Mouse (Mus musculus) heart, adult 18-20 months (tissue): Measurements from ENCODE around the gene Exoc6b. TPM values are rescaled to one million over a fixed set of nuclear protein-coding genes. Genes with fewer than 3 reads are reported as not detected.
A peak's percentile ranks its signal among the peaks of the same experiment; 100 is the strongest.

Source experiments
- DNase-seq, 2 experiments: peaks; one replicate each; pipeline ENCODE4 v3.0.0; 2021 to 2022; ENCODE audit warnings: mixed read lengths in 1 of 2
- total RNA-seq, 2 experiments: library from RNA; stranded (reverse); gene quantifications; 2 replicates each; pipeline ENCODE4 v1.2.3; 2021

Gene Exoc6b
- total RNA-seq, 2 experiments from 2014 or later, result 18.9 to 20.2 TPM

DNA sequence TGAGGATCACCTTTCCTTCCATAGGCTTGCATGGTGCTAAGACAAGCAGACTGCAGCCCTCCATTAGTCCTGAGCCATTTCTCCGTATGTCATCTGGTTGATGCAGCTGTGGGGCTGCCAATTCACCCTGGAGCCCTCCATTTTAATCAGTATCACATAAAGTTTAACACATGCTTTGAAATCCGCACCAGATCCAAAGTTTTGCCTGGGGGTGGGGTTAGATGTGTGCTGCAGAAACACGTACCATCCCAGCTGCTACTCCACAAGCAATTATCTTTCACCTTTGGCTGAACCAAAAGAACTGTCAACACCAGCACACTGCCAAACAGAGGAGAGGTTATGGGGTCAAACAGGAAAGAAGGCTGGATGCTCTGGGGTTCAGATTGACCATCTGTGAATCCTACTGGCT lies 92.7 kb downstream of the Exoc6b start:
- peak; percentile 64 to 65 for DNase-seq

- DNase-seq, result no peak
These were observed 100.8 kb downstream of the Exoc6b start for GRCm38 (mm10) chr6:84968531-84968930.

- no peak for DNase-seq
These were observed 104.4 kb downstream of the Exoc6b start for GRCm38 (mm10) chr6:84964729-84965415.

GRCm38 (mm10) chr6:84963044-84963443 lies 106.3 kb downstream of the Exoc6b start:
- no peak for DNase-seq

DNA sequence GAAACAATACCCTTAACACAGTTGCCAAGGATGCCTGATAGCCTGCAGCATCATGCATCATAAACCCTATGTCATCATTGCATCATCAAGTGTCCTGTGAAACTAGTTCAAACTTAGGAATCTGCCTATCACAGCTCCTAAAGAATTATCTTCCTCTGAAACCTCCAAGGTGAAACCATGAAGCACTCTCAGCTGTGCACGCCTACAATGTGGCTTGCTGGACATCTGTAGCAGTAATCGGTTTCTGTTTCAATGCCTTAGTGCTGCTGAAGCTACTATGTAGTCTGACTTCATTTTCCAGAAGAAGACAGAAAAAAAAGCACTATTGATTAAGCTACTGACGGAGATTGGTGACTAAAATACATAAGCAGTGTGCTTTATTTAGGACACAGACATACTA lies 107.5 kb downstream of the Exoc6b start:
- DNase-seq, result no peak

DNA sequence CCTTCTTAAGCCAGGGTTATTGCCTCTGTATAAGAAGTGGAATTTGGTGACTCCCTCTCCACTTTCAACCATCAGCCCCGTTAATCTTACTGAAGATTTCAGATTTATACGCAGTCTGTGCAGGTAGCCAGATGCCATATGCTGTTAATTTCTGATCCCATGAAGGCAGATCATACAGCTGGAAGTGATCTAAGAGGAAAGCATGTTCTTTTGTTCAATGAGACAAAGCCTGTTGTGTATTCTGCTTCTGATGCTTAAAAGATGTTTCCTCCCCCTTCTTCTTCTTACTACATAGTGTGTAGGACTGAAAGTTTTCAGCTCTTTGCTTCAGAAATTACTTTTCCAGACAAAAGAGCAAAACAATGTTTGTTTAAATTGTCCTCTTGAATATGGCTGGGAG lies 109.8 kb downstream of the Exoc6b start:
- no peak for DNase-seq

DNA sequence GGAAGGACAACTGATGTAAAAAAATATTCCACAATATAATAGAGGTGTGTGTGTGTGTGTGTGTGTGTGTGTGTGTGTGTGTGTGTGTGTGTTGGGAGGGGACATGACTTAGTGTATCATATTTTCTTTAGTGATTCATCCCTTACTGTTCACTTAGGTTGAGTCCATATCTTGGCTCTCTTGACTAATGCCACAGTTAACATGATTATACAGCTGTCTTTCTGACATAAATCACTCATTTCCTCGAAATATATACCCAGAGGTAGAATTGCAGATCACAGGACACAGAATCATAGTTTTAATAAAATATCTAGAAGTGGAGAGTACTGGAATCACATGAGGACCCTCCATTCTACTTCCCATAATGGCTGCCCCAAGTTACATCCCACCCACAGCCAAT lies 117.7 kb downstream of the Exoc6b start:
- no peak for DNase-seq

- DNase-seq, result no peak
These were observed 122.7 kb downstream of the Exoc6b start for GRCm38 (mm10) chr6:84946569-84946968.

GRCm38 (mm10) chr6:84946106-84946505 lies 123.2 kb downstream of the Exoc6b start:
- DNase-seq, result no peak

- DNase-seq, result peak; percentile 36 to 39
These were observed 136.1 kb downstream of the Exoc6b start for GRCm38 (mm10) chr6:84932953-84933921.

DNA sequence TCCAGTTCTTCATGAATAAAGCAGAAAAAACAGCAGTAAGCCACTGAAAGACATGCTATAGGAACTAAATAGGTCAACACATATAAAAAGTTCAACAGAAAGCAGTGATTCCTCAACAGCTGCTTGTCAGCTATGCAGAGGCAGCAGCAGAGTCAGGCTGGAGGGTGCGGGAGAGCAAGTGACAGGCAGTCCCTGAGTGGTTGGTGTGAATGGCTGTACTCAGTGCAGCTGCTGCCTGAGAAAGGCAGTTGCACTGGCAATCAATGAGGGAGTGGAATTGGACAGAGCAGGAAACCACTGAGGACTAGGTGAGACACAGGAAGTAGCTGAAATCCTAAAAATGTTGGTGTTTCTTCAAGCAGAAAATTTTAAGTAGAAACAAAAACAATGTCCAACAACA lies 138.3 kb downstream of the Exoc6b start:
- no peak for DNase-seq

DNA sequence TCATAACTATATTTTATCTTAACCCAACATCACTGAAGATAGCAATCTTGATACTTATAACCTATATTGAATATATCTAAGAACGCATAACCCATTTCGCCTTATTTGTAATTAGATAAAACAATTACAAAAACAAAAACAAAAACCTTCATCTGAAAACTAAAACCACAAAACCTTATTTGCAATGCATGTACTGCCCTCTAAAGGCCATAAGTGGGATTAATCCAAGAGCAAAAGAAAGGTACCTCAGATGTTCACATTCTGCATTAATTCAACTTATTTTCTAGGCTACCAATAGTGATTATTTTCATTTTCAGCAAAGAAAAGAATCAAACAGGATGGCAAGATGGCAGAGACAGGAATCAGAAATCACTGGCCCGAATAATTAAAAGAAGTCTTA lies 143.2 kb downstream of the Exoc6b start:
- no peak for DNase-seq

GRCm38 (mm10) chr6:84923760-84924221 lies 145.5 kb downstream of the Exoc6b start:
- peak; percentile 33 to 46 for DNase-seq

GRCm38 (mm10) chr6:84916291-84916690 lies 153.0 kb downstream of the Exoc6b start:
- DNase-seq, result peak; percentile 11 to 68

- DNase-seq, result peak; percentile 29 to 67
These were observed 156.9 kb downstream of the Exoc6b start for GRCm38 (mm10) chr6:84912434-84912833.

GRCm38 (mm10) chr6:84899002-84899774 lies 170.1 kb downstream of the Exoc6b start:
- DNase-seq, result no peak

DNA sequence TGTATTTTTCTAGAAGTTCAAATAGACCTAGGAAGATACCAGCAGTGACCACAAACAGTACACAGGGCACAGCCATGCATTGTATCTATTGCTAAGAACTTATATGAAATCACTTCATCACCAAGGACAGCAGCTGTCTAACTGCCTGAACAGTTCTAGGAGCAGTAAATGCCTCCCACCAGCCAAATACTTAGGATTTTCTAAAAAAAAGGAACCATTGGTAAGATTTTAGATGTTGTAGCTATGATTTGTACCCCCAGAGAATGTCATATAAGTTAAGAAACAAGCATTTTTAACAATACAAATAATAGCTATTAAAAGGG lies 175.6 kb downstream of the Exoc6b start:
- DNase-seq, result no peak

- peak in 1 of 2 experiments; percentile 3 for DNase-seq
These were observed 176.2 kb downstream of the Exoc6b start for GRCm38 (mm10) chr6:84892926-84893772.

GRCm38 (mm10) chr6:84886551-84886950 lies 182.8 kb downstream of the Exoc6b start:
- DNase-seq, result peak in 1 of 2 experiments; percentile 5

DNA sequence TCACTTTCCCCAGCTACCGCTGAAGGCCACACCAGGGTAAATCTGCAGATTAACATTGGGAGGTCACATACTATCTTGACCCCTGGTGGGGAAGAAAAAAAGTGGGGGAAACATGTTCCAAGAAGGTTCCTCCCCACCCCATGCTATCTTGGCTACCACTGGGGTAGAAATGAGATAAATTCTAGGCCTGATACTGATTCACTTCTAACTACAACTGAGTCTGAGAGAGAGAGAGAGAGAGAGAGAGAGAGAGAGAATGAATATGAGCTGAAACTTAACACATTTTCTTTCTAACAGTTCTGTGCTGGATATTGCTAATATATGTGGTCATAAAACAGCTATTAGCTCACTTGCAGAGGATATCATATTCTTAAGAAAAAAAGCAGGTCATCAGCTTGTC lies 184.2 kb downstream of the Exoc6b start:
- DNase-seq, result no peak

DNA sequence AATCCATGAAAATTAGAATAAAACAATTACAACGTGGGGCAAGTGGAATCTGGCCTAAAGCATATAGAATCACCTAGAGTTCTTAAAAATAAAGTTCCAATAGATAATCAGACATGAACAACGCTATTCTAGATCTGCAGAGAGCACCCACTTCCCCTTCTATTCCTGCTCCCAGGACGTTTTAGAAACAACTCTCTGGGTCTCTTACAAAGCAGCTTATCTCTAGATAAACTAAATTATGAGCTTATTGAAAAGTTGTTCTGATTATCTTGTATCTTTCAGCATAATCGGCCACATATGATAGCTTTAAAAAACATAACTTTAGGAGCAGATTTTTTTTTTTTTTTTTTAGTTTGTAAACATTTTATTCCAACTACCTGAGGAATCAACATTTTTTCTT lies 185.6 kb downstream of the Exoc6b start:
- no peak for DNase-seq
